Mouse (Mus musculus) spleen, adult 2 months (tissue): ENCODE data around the gene Ddx50.
A peak's percentile ranks its signal among the peaks of the same experiment; 100 is the strongest.

ENCODE experiments used
- CTCF ChIP-seq: fragments of 200-500 bp; IDR thresholded peaks from 2 replicates; pipeline ENCODE4 v1.5.1; 2011; ENCODE audit warnings: mild to moderate bottlenecking, inconsistent platforms; ENCODE audit not compliant: insufficient read depth, insufficient read length, insufficient replicate concordance; ENCODE audit errors: extremely low read depth
- POLR2A ChIP-seq: fragments of 200-500 bp; IDR thresholded peaks from 2 replicates; pipeline ENCODE4 v1.6.1; 2011; ENCODE audit warnings: low read depth, low read length, inconsistent platforms

DNA sequence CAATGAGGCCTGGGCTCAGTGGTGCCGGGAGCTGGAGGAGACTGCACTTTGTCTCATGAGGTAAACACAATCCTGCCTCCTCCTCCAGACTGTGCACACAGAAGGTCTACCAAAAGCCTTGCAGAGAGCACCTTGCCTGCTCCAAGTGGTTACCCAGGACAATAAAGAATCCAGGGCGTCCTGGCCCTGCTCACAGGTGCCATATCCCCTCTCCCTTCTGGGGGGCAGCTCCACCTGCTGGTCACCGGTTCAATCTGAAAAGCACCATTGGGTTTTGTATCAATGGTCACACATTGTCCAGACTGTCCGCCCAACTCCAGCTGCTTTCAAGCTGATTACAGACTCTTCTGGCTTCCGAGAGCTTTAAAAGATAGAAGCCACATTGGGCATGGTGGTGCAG lies 32.0 kb upstream of the Ddx50 start:
- TF ChIP-seq CTCF (peak; percentile 9; the same call in 1 of the 2 replicates), POLR2A (no peak)
